Mouse (Mus musculus): ENCODE results near the gene Tmem54. TPM values are rescaled to one million over a fixed set of nuclear protein-coding genes. Genes with fewer than 3 reads are reported as not detected.

Gene Tmem54
- polyA plus RNA-seq, 1 experiment: 5.5 TPM

GRCm38 (mm10) chr4:129140808-129141207 lies 35.5 kb downstream of the Tmem54 start:
- Histone ChIP-seq H3K36me3 (ENCODE audit: control insufficient read depth, insufficient read depth, low read length) (no peaks in the 10 kb centered on the region), H3K4me3 (ENCODE audit: control insufficient read depth, insufficient read depth, low read length) (no peak overlapping the region), H3K27me3 (ENCODE audit: control insufficient read depth, insufficient read depth, low read length) (peaks cover 13% of the 10 kb centered on the region), H3K27ac (ENCODE audit: control insufficient read depth, insufficient read depth, low read length) (no peak overlapping the region), H3K4me1 (replicated peaks; ENCODE audit: control insufficient read depth, insufficient read depth, low read length) (peaks cover 7% of the 10 kb centered on the region; the same call in 1 of the 2 replicates)
- TF ChIP-seq CTCF (IDR thresholded peaks at IDR 0.05; ENCODE audit: borderline replicate concordance, control insufficient read depth, extremely low read depth, insufficient read depth, low read length, poor library complexity): no peak
- TF ChIP-seq POLR2A (IDR thresholded peaks at IDR 0.05; ENCODE audit: control insufficient read depth, extremely low read depth, insufficient read depth, low read length, poor library complexity): no peak
- DNase-seq: no peak
- 31% methylated on average over 4 of the region's 4 CpGs for WGBS

DNA sequence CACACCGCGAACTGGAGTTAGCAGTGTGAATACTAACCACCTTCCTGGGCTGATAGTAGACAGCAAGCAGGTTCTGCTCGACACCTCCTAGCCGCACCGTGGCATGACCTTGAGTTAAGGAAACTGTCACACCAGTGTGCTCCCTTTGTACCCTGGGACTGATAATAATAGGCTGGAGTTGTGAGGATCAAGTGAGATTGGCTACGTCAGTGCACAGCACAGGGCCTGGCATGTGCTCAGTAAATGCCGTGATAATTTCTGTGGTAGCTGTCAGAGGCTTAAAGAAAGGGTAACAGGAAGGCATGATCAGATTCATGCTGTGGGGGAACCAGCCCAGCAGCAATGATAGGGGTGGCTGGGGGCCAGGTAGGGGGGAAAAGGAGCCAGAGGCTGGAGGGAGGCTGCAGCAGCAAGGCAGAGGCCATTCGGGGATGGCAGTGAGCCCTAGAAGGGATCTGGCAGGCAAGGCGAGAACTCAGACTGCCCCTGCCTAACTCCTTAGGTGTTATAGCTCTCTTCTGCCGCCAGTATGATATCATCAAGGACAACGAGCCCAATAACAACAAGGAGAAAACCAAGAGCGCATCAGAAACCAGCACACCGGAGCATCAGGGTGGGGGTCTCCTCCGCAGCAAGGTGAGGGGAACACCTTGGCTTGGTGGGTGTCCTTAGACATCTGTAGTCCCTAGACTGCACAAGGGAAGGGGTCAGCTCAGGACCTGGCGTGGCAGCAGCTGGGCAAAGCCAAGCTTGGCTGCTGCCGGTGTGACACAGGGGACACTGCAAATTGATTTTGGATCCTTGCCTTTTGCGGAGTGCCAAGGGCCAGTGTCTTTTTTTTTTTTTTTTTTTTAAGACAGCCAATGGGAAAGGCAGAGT lies 36.5 kb downstream of the Tmem54 start:
- Histone ChIP-seq H3K27me3 (ENCODE audit: control insufficient read depth, insufficient read depth, low read length) (peaks cover 6% of the 10 kb centered on the region), H3K36me3 (ENCODE audit: control insufficient read depth, insufficient read depth, low read length) (no peaks in the 10 kb centered on the region), H3K27ac (ENCODE audit: control insufficient read depth, insufficient read depth, low read length) (no peak overlapping the region), H3K4me3 (ENCODE audit: control insufficient read depth, insufficient read depth, low read length) (no peak overlapping the region), H3K4me1 (replicated peaks; ENCODE audit: control insufficient read depth, insufficient read depth, low read length) (peaks cover 7% of the 10 kb centered on the region; the same call in 1 of the 2 replicates)
- no peak for TF ChIP-seq POLR2A (IDR thresholded peaks at IDR 0.05; ENCODE audit: control insufficient read depth, extremely low read depth, insufficient read depth, low read length, poor library complexity)
- TF ChIP-seq CTCF (IDR thresholded peaks at IDR 0.05; ENCODE audit: borderline replicate concordance, control insufficient read depth, extremely low read depth, insufficient read depth, low read length, poor library complexity): no peak
- WGBS: 89% methylated on average over 17 of the region's 17 CpGs
- no peak for DNase-seq

GRCm38 (mm10) chr4:129142439-129143045 lies 37.2 kb downstream of the Tmem54 start:
- H3K27ac ChIP-seq (ENCODE audit: control insufficient read depth, insufficient read depth, low read length): no peak overlapping the region
- no peak for DNase-seq

GRCm38 (mm10) chr4:129143509-129143908 lies 38.2 kb downstream of the Tmem54 start:
- no peak overlapping the region for H3K27ac ChIP-seq (ENCODE audit: control insufficient read depth, insufficient read depth, low read length)
- 32% methylated on average over 5 of the region's 5 CpGs for WGBS
- no peak overlapping the region for H3K4me3 ChIP-seq (ENCODE audit: control insufficient read depth, insufficient read depth, low read length)
- H3K4me1 ChIP-seq (replicated peaks; ENCODE audit: control insufficient read depth, insufficient read depth, low read length): peaks cover 7% of the 10 kb centered on the region; the same call in 1 of the 2 replicates
- TF ChIP-seq CTCF (IDR thresholded peaks at IDR 0.05; ENCODE audit: borderline replicate concordance, control insufficient read depth, extremely low read depth, insufficient read depth, low read length, poor library complexity): no peak
- no peak for TF ChIP-seq POLR2A (IDR thresholded peaks at IDR 0.05; ENCODE audit: control insufficient read depth, extremely low read depth, insufficient read depth, low read length, poor library complexity)
- H3K36me3 ChIP-seq (ENCODE audit: control insufficient read depth, insufficient read depth, low read length): no peaks in the 10 kb centered on the region
- no peaks in the 10 kb centered on the region; the same call in 1 of the 2 replicates for H3K27me3 ChIP-seq (ENCODE audit: control insufficient read depth, insufficient read depth, low read length)
- DNase-seq: no peak

More at GRCm38 (mm10) chr4:129142439-129143045, 37.2 kb downstream of the Tmem54 start:
- Histone ChIP-seq H3K4me1 (replicated peaks; ENCODE audit: control insufficient read depth, insufficient read depth, low read length) (peaks cover 7% of the 10 kb centered on the region; the same call in 1 of the 2 replicates), H3K27me3 (ENCODE audit: control insufficient read depth, insufficient read depth, low read length) (no peaks in the 10 kb centered on the region; the same call in 1 of the 2 replicates), H3K4me3 (ENCODE audit: control insufficient read depth, insufficient read depth, low read length) (no peak overlapping the region), H3K36me3 (ENCODE audit: control insufficient read depth, insufficient read depth, low read length) (no peaks in the 10 kb centered on the region)
- TF ChIP-seq POLR2A (IDR thresholded peaks at IDR 0.05; ENCODE audit: control insufficient read depth, extremely low read depth, insufficient read depth, low read length, poor library complexity): no peak
- no peak for TF ChIP-seq CTCF (IDR thresholded peaks at IDR 0.05; ENCODE audit: borderline replicate concordance, control insufficient read depth, extremely low read depth, insufficient read depth, low read length, poor library complexity)
- 90% methylated on average over 11 of the region's 11 CpGs for WGBS

- 85% methylated on average over 16 of the region's 16 CpGs for WGBS
- Histone ChIP-seq H3K4me1 (replicated peaks; ENCODE audit: control insufficient read depth, insufficient read depth, low read length) (peaks cover 7% of the 10 kb centered on the region; the same call in 1 of the 2 replicates), H3K4me3 (ENCODE audit: control insufficient read depth, insufficient read depth, low read length) (no peak overlapping the region), H3K27ac (ENCODE audit: control insufficient read depth, insufficient read depth, low read length) (no peak overlapping the region), H3K36me3 (ENCODE audit: control insufficient read depth, insufficient read depth, low read length) (peaks cover 9% of the 10 kb centered on the region), H3K27me3 (ENCODE audit: control insufficient read depth, insufficient read depth, low read length) (no peaks in the 10 kb centered on the region)
- TF ChIP-seq POLR2A (IDR thresholded peaks at IDR 0.05; ENCODE audit: control insufficient read depth, extremely low read depth, insufficient read depth, low read length, poor library complexity) (no peak), CTCF (IDR thresholded peaks at IDR 0.05; ENCODE audit: borderline replicate concordance, control insufficient read depth, extremely low read depth, insufficient read depth, low read length, poor library complexity) (no peak)
- DNase-seq: no peak
Observed at GRCm38 (mm10) chr4:129144401-129145367, 39.3 kb downstream of the Tmem54 start.

Measured in thymus, adult 2 months (tissue).